Mouse (Mus musculus) fat pad, adult 2 months (tissue): ENCODE measurements around the gene Slc22a18.
"Not testable (repeated sequence)": the region's sequence is repeated elsewhere in the genome, so short reads cannot be mapped to it uniquely, and the experiment has no call there.

Source experiments
- DNase-seq: peaks from one replicate; pipeline ENCODE4 v3.0.0-alpha.2; 2011; ENCODE audit warnings: low read depth, low spot score; ENCODE audit errors: extremely low read depth

Slc22a18 gene

GRCm38 (mm10) chr7:143502418-143503200 lies 29.1 kb downstream of the Slc22a18 start, which contains the start of gene Phlda2:
TSS of gene Phlda2 (minus strand) at chr7:143503150.
- DNase-seq = no peak

- no peak for DNase-seq
Measured at GRCm38 (mm10) chr7:143503926-143504325, 30.4 kb downstream of the Slc22a18 start.

- no peak for DNase-seq
Measured at GRCm38 (mm10) chr7:143505411-143505810, 31.9 kb downstream of the Slc22a18 start.

DNA sequence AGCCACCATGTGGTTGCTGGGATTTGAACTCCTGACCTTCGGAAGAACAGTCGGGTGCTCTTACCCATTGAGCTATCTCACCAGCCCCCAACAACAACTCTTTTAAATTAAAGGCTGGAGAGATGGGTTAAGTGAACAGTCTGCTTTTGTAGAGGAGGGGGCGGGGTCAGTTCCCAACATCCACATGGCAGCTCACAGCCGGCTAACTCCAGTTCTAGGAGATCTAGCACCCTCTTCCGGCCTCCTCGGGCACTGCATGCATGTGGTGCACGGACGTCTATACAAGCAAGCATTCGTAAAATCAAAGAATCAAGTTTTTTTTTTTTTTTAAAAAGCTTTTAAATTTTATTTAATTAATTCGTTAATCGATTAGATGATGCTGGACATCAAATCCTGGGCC lies 32.3 kb downstream of the Slc22a18 start:
- no peak for DNase-seq

DNA sequence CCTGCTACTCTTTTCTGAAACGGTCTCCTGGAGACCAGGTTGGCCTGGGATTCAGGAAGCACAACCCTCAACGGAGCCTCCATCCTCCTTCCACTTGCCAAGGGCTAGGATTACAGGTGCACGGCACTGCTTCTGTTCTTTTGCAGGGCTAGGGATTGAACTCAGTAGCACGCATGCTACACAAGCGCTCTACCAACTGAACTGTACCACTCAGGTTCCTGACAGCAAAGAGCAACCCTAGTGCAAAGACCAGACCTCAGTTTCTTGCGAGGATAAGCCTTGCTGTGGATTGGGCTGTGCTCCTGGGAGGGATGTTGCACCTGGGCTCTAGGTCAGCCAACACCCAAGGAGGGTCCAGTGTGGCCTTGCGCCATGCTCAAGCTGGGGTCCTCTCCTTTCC lies 32.7 kb downstream of the Slc22a18 start:
- no peak for DNase-seq

DNA sequence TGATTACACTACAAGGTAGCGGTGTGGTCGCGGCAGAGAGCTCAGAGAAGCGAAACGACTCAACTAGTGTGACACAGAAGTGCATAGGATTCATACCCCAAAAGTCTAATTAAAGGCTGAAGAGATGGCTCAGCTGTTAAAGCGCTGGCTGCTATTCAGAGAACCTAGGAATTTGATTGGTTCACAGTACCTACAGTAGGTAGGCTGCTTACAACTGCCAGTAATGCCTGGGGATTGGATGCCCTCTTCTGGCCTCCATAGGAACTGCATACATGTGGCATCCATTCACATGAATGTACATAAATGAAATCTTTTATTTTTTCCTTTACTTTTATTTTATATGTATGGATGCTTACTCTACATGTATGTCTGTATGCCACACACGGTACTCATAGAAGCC lies 33.1 kb downstream of the Slc22a18 start:
- no peak for DNase-seq

GRCm38 (mm10) chr7:143509566-143509965 lies 36.0 kb downstream of the Slc22a18 start:
- DNase-seq = no peak

GRCm38 (mm10) chr7:143510593-143511334 lies 37.2 kb downstream of the Slc22a18 start:
- peak; percentile 50 for DNase-seq

DNA sequence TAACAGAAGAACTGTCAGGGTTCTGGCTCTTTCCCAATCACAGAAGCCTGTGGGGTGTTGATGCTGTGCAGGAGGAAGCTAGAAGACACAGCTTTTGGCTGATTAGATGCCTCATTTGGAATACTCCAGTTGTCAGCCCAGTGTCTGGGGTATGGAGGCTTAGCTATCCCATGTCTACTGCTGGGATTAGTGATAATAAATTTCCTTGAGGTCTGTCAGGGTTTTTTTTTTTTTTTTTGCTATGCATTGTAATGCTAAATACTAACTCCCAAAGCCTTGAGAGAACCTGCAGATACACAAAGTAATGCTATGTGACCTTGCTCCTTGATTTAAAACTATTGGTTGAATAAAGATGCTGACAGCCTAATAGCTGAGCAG lies 37.8 kb downstream of the Slc22a18 start:
- no peak for DNase-seq

GRCm38 (mm10) chr7:143513763-143514415 lies 40.4 kb downstream of the Slc22a18 start:
- DNase-seq = no peak

- no peak for DNase-seq
Measured at GRCm38 (mm10) chr7:143514416-143514768, 40.9 kb downstream of the Slc22a18 start.

GRCm38 (mm10) chr7:143519333-143519732 lies 45.8 kb downstream of the Slc22a18 start:
- no peak for DNase-seq

- no peak for DNase-seq
Measured at GRCm38 (mm10) chr7:143532410-143532809, 58.9 kb downstream of the Slc22a18 start.

DNA sequence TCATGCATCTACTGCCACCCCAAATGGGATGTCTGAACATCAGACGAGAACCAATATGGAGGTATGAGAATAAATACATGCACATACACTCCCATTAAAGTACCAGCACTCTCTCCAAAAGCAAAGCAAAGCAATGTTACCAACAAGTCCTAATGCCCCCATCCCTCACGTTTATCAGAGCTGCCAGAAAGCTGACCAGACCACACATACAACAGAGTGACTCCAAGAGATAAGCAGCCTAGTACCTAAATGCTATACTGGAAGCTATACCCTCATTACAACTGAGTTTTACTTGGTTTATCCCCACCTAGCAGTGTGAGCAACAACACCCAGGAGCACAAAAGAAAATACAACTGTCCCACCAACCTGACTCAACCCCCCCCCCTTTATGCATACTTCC lies 59.7 kb downstream of the Slc22a18 start:
- DNase-seq = no peak

- DNase-seq = no peak
Measured at GRCm38 (mm10) chr7:143536251-143536650, 62.7 kb downstream of the Slc22a18 start.

GRCm38 (mm10) chr7:143538229-143538628 lies 64.7 kb downstream of the Slc22a18 start:
- not testable (repeated sequence) for DNase-seq

- DNase-seq = no peak
Measured at GRCm38 (mm10) chr7:143538671-143539070, 65.1 kb downstream of the Slc22a18 start.

- no peak for DNase-seq
Measured at GRCm38 (mm10) chr7:143544368-143544767, 70.8 kb downstream of the Slc22a18 start.

GRCm38 (mm10) chr7:143546554-143546953 lies 73.0 kb downstream of the Slc22a18 start:
- no peak for DNase-seq

DNA sequence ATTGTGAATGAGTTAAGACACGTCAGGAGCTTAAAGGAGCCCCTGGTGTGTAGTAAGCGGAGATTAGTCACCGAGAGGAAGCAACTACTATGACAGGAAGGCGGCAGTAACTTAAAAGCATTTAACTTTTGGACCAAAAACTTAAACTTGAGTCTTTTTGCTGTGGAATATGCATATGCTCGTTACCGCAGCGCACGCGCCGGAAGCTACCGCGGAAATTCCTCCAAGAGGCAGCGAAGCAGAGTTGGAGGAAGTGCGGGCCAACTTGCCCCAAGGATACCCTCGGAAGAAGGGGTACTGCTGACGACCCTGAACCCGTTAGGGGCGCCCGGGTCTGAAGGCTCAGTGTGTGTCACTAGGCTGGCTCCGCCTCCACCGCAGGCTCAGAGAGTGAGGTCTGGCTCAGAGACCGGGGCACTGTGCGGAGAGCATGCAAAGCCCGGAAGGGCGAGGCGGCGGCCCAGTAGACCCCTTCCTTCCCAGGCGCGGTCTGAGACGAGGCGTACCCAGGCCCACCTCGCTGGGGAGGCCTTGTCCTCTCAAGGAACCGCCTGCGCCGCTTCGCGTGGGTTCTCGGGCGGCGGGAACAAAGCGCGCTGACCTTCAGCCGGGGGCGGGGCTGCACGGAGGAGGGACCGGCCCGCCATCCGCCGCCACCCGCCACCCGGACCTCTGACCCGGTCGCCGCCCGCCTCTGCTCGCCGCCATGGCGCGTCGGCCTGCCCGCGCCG lies 74.9 kb downstream of the Slc22a18 start:
- peak; percentile 28 for DNase-seq
